Mouse (Mus musculus) bone marrow macrophage, adult 2 months (primary cell): ENCODE results near the gene Sp9.

Experiments used
- CTCF ChIP-seq: IDR thresholded peaks from 2 replicates; pipeline ENCODE4 v1.5.1; 2012; ENCODE audit warnings: low read depth, mild to moderate bottlenecking, low read length, moderate library complexity
- POLR2A ChIP-seq: IDR thresholded peaks from 2 replicates; pipeline ENCODE4 v1.6.1; 2012; ENCODE audit warnings: mild to moderate bottlenecking, low read depth, low read length, borderline replicate concordance

DNA sequence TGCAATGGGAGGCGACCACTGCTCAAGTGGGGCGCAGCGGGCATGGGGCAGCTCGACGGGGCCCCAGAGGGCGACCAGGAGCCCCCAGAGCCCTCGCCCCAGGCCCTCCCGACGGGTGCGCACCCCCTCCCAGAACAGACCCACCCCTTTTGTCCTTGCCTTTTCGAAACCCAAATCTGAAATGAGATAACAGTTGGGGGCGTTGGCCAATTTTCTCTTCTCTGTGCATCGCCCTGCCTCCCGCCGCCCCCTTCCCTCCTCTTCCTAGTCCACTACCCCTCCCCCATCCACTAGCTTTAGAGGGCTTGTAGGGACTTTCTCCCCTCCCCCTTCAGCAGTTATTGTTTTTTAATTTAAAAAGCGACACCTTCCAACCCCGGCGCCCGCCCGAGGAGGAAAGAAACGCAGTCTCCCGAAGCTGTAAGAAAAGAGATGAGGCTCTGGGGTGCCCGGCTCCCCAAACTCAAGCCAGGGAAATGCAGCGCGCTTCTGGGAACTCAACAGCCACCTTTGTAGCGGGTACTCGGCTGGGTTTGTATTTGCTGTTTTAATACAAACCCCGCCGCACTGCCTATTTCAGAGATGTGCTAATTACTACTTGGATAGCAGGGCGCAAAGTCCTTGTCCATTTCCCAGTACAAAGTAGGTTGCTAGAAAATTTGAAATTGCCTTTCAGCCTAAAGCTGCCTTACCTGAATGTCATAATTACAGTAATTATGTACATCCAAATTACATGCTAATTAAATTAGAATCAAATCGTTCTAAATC is 7.7 kb downstream of the Sp9 start:
- TF ChIP-seq POLR2A (no peak), CTCF (no peak)
